Mouse (Mus musculus) CH12.LX (cell line): ENCODE measurements around the gene Slc25a33. TPM values are rescaled to one million over a fixed set of nuclear protein-coding genes. Genes with fewer than 3 reads are reported as not detected.

Source experiments
- DNase-seq: peaks from one replicate; pipeline ENCODE4 v3.0.0-alpha.2; 2013; ENCODE audit errors: extremely low read depth
- H3K27ac ChIP-seq: 2 replicates; pipeline ENCODE4 v1.5.1; 2012; ENCODE audit warnings: low read depth, mild to moderate bottlenecking, control low read depth, moderate library complexity; ENCODE audit not compliant: insufficient read depth
- H3K27me3 ChIP-seq: replicated peaks from 2 replicates; pipeline ENCODE3; 2012; ENCODE audit warnings: inconsistent platforms
- H3K36me3 ChIP-seq, 2 experiments: replicated peaks in 1 of 2; 2 replicates each; pipeline versions ENCODE3 to v1.6.1; 2012; ENCODE audit warnings: inconsistent platforms in 1 of 2, low read length in 1 of 2, mild to moderate bottlenecking in 1 of 2, mixed read lengths in 1 of 2, moderate library complexity in 1 of 2; ENCODE audit not compliant: control insufficient read depth in 1 of 2, insufficient read depth in 1 of 2
- H3K4me1 ChIP-seq, 2 experiments: 2 replicates each; pipeline ENCODE4 v1.6.1; 2012; ENCODE audit warnings: inconsistent platforms in 1 of 2, moderate library complexity in 1 of 2; ENCODE audit not compliant: insufficient read depth in 2 of 2, control insufficient read depth in 1 of 2
- H3K4me2 ChIP-seq: 2 replicates; pipeline ENCODE4 v1.6.1; 2012; ENCODE audit warnings: low read depth, mild to moderate bottlenecking, control low read depth; ENCODE audit not compliant: poor library complexity, insufficient read depth, severe bottlenecking
- H3K4me3 ChIP-seq, 3 experiments: fragments of 150-350 bp in 1 of 3; sonication (generic) in 1 of 3; replicated peaks in 1 of 3; 2 replicates each; pipeline versions ENCODE3 to v1.5.1; 2011 to 2012; ENCODE audit warnings: low read depth in 2 of 3, low read length in 2 of 3, mild to moderate bottlenecking in 2 of 3, moderate library complexity in 2 of 3, control low read depth in 1 of 3, improper control_type of control experiment in 1 of 3, inconsistent platforms in 1 of 3, mixed read lengths in 1 of 3; ENCODE audit not compliant: poor library complexity in 1 of 3
- H3K79me2 ChIP-seq: replicated peaks from 2 replicates; pipeline ENCODE4 v1.6.1; 2012; ENCODE audit warnings: mild to moderate bottlenecking, moderate library complexity; ENCODE audit not compliant: control insufficient read depth, poor library complexity, insufficient read depth, severe bottlenecking; ENCODE audit errors: extremely low read depth
- H3K9ac ChIP-seq: 2 replicates; pipeline ENCODE4 v1.6.1; 2012; ENCODE audit warnings: low read depth, mild to moderate bottlenecking, control low read depth, moderate library complexity; ENCODE audit not compliant: insufficient read depth
- H3K9me3 ChIP-seq: replicated peaks from 2 replicates; pipeline ENCODE3; 2012; ENCODE audit warnings: low read length, inconsistent platforms, mixed read lengths
- CHD1 ChIP-seq: IDR thresholded peaks from 2 replicates; pipeline ENCODE4 v1.6.1; 2012; ENCODE audit warnings: low read depth, low read length, improper control_type of control experiment, inconsistent platforms
- ELF1 ChIP-seq: IDR thresholded peaks from 2 replicates; pipeline ENCODE4 v1.6.1; 2014; ENCODE audit warnings: low read depth, mild to moderate bottlenecking, inconsistent platforms, low read length, improper control_type of control experiment
- IRF4 ChIP-seq: IDR thresholded peaks from 2 replicates; pipeline ENCODE4 v1.6.1; 2014; ENCODE audit warnings: low read depth, mild to moderate bottlenecking, inconsistent platforms, low read length, improper control_type of control experiment
- KAT2A ChIP-seq: IDR thresholded peaks from 2 replicates; pipeline ENCODE4 v1.6.1; 2012; ENCODE audit warnings: low read length, improper control_type of control experiment, inconsistent platforms; ENCODE audit not compliant: insufficient replicate concordance
- MAFK ChIP-seq: IDR thresholded peaks from 2 replicates; pipeline ENCODE4 v1.6.1; 2011; ENCODE audit warnings: low read length, improper control_type of control experiment; ENCODE audit not compliant: insufficient replicate concordance
- MAX ChIP-seq: IDR thresholded peaks from 2 replicates; pipeline ENCODE4 v1.6.1; 2011; ENCODE audit warnings: low read length, improper control_type of control experiment
- MAZ ChIP-seq: IDR thresholded peaks from 2 replicates; pipeline ENCODE4 v1.6.1; 2012; ENCODE audit warnings: low read depth, mild to moderate bottlenecking, inconsistent platforms, low read length, improper control_type of control experiment, moderate library complexity
- MYC ChIP-seq: IDR thresholded peaks from 2 replicates; pipeline ENCODE4 v1.6.1; 2011; ENCODE audit warnings: low read depth, mild to moderate bottlenecking, improper control_type of control experiment, low read length
- PAX5 ChIP-seq: IDR thresholded peaks from 2 replicates; pipeline ENCODE4 v1.6.1; 2012; ENCODE audit warnings: low read length, inconsistent platforms, mixed read lengths
- POLR2AphosphoS2 ChIP-seq: IDR thresholded peaks from 2 replicates; pipeline ENCODE4 v1.6.1; 2011; ENCODE audit warnings: low read depth, low read length, improper control_type of control experiment
- SIN3A ChIP-seq: IDR thresholded peaks from 2 replicates; pipeline ENCODE4 v1.6.1; 2012; ENCODE audit warnings: low read length, improper control_type of control experiment, inconsistent platforms
- TBP ChIP-seq: conservative IDR thresholded peaks from 2 replicates; pipeline ENCODE4 v1.6.1; 2011; ENCODE audit warnings: low read depth, low read length, improper control_type of control experiment
- UBTF ChIP-seq: IDR thresholded peaks from 2 replicates; pipeline ENCODE4 v1.6.1; 2012; ENCODE audit warnings: low read depth, mild to moderate bottlenecking, inconsistent platforms, low read length, improper control_type of control experiment, moderate library complexity
- USF2 ChIP-seq: conservative IDR thresholded peaks from 2 replicates; pipeline ENCODE4 v1.6.1; 2011; ENCODE audit warnings: low read depth, low read length, improper control_type of control experiment
- dilution Hi-C: fragments of 300-500 bp; cut with MboI; formaldehyde crosslinking; loops from 2 replicates; pipeline ENCODE4 v1.14.3; 2020; ENCODE audit warnings: low sequenced_read_pairs; ENCODE audit not compliant: extremely low pct_unique_long_range_greater_than_20kb, extremely low pct_ligation_motif_present
- in situ Hi-C: fragments of 300-500 bp; cut with MboI; formaldehyde crosslinking; loops from 3 replicates; pipeline ENCODE4 v1.14.3; 2019; ENCODE audit warnings: low sequenced_read_pairs, low pct_ligation_motif_present, low pct_unique_long_range_greater_than_20kb, mixed read lengths
- polyA plus RNA-seq: library from polyadenylated mRNA; unstranded; fragments of >175 nt; gene quantifications from 2 replicates; pipeline ENCODE4 v1.2.1, GENCODE M21; 2012; ENCODE audit warnings: low read depth; ENCODE audit not compliant: insufficient read length
- total RNA-seq, 2 experiments: library from RNA; depleted of rRNA; stranded (reverse); fragments of 300-350 nt in 1 of 2; fragments of >200 nt in 1 of 2; gene quantifications; 2 replicates each; pipeline ENCODE4 v1.2.3; 2012 to 2014

Gene Slc25a33
- total and polyA plus RNA-seq, 3 experiments: 25.3 to 35.5 (median 32.4) TPM

- H3K4me2 ChIP-seq: no peak overlapping the region
- H3K4me1 ChIP-seq: peaks cover 14 to 55% of the 10 kb centered on the region in 2 experiments
- dilution Hi-C loops (no loop called here), in situ Hi-C loops (no loop called here)
- no peak for DNase-seq
- no peak for TF ChIP-seq CHD1
- no peak for TF ChIP-seq MAZ
- no peak for TF ChIP-seq UBTF
- TF ChIP-seq ELF1: no peak
- TF ChIP-seq KAT2A: no peak
- no peak for TF ChIP-seq POLR2AphosphoS2
- no peak for TF ChIP-seq MAX
- no peak for TF ChIP-seq SIN3A
- TF ChIP-seq, all 38 proteins: peak for 0
- peaks cover 43% of the 10 kb centered on the region for H3K79me2 ChIP-seq
- H3K9ac ChIP-seq: no peak overlapping the region
- H3K27ac ChIP-seq: no peak overlapping the region
- no peaks in the 10 kb centered on the region for H3K27me3 ChIP-seq
- H3K4me3 ChIP-seq: no peak overlapping the region
- H3K9me3 ChIP-seq: no peaks in the 10 kb centered on the region
- H3K36me3 ChIP-seq: peaks cover 18 to 59% of the 10 kb centered on the region in 2 experiments
Measured at GRCm38 (mm10) chr4:149734730-149735475, 39.2 kb downstream of the Slc25a33 start.

GRCm38 (mm10) chr4:149734246-149734645 lies 39.8 kb downstream of the Slc25a33 start:
- dilution Hi-C loops: no loop called here
- H3K9ac ChIP-seq: no peak overlapping the region
- no peak for DNase-seq
- H3K79me2 ChIP-seq: peaks cover 43% of the 10 kb centered on the region
- in situ Hi-C loops: no loop called here
- H3K27ac ChIP-seq: no peak overlapping the region
- H3K9me3 ChIP-seq: no peaks in the 10 kb centered on the region
- TF ChIP-seq CHD1 (no peak), MAFK (no peak), IRF4 (no peak), MYC (no peak), USF2 (no peak), PAX5 (no peak), TBP (no peak), SIN3A (no peak), UBTF (no peak)
- H3K4me1 ChIP-seq: peaks cover 14 to 55% of the 10 kb centered on the region in 2 experiments
- H3K27me3 ChIP-seq: no peaks in the 10 kb centered on the region
- peaks cover 24 to 65% of the 10 kb centered on the region in 2 experiments for H3K36me3 ChIP-seq
- no peak overlapping the region for H3K4me3 ChIP-seq
- H3K4me2 ChIP-seq: no peak overlapping the region
